Mouse (Mus musculus) brain, embryonic 14.5 days (tissue): Measurements from ENCODE around the gene Mak. TPM values are rescaled to one million over a fixed set of nuclear protein-coding genes. Genes with fewer than 3 reads are reported as not detected.

Experiments
- DNase-seq: peaks from one replicate; pipeline ENCODE4 v3.0.0-alpha.2; 2011; ENCODE audit warnings: low read depth
- CTCF ChIP-seq: fragments of 200-500 bp; IDR thresholded peaks from 2 replicates; pipeline ENCODE4 v1.5.1; 2012; ENCODE audit warnings: inconsistent platforms, mild to moderate bottlenecking, moderate library complexity, borderline replicate concordance; ENCODE audit not compliant: insufficient read depth, insufficient read length; ENCODE audit errors: extremely low read depth
- POLR2A ChIP-seq: fragments of 200-500 bp; IDR thresholded peaks from 2 replicates; pipeline ENCODE4 v1.6.1; 2012; ENCODE audit warnings: mild to moderate bottlenecking, inconsistent platforms, borderline replicate concordance; ENCODE audit not compliant: poor library complexity, insufficient read depth, insufficient read length, severe bottlenecking; ENCODE audit errors: extremely low read depth
- polyA plus RNA-seq: library from polyadenylated mRNA; depleted of rRNA; stranded (reverse); fragments of >200 nt; gene quantifications from 2 replicates; pipeline ENCODE4 v1.2.3, GENCODE M21; 2012; rRNA removed

The Mak gene
- polyA plus RNA-seq, 1 experiment, result 1.7 TPM

- no peak for TF ChIP-seq CTCF
- TF ChIP-seq POLR2A, result no peak
- DNase-seq, result no peak
Observed at GRCm38 (mm10) chr13:40986081-40986480, 93.4 kb downstream of the Mak start.

- TF ChIP-seq POLR2A (no peak), CTCF (no peak)
- DNase-seq, result no peak
Observed at GRCm38 (mm10) chr13:40982759-40983158, 96.7 kb downstream of the Mak start.

- no peak for DNase-seq
- TF ChIP-seq POLR2A (no peak), CTCF (no peak)
Observed at GRCm38 (mm10) chr13:40979321-40979720, 100.2 kb downstream of the Mak start.

- TF ChIP-seq POLR2A (no peak), CTCF (no peak)
- DNase-seq, result no peak
Observed at GRCm38 (mm10) chr13:40978652-40979051, 100.9 kb downstream of the Mak start.

- peak; percentile 22 for DNase-seq
- TF ChIP-seq CTCF, result peak; percentile 60
- TF ChIP-seq POLR2A, result no peak
Observed at GRCm38 (mm10) chr13:40977609-40978008, 101.9 kb downstream of the Mak start.

Other genes with a start within 250 kb of the Mak start
- gene Gcnt2, start 220.0 kb downstream of the Mak start, polyA plus RNA-seq, result 2.0 and 4.2 TPM in 2 replicates
- 49.9 and 65.4 TPM in 2 replicates for gene Pak1ip1, start 78.7 kb downstream of the Mak start, polyA plus RNA-seq
- gene Tmem14c, start 63.4 kb downstream of the Mak start, polyA plus RNA-seq, result 69.9 and 84.6 TPM in 2 replicates
- not detected in 2 replicates for gene Gcm2, start 31.3 kb upstream of the Mak start, polyA plus RNA-seq
- 0.04 TPM in 1 of 2 replicates, not detected in the other for gene Sycp2l, start 34.6 kb upstream of the Mak start, polyA plus RNA-seq
- 35.0 and 39.5 TPM in 2 replicates for gene Elovl2, start 140.7 kb upstream of the Mak start, polyA plus RNA-seq
- gene Smim13, start 170.1 kb upstream of the Mak start, polyA plus RNA-seq, result 17.3 and 24.5 TPM in 2 replicates
- gene Gm17364, start 194.3 kb upstream of the Mak start, polyA plus RNA-seq, result not detected in 2 replicates